Mouse (Mus musculus) thymus, postnatal 4 days (tissue): ENCODE measurements around the gene Zfp963.
"Not testable (repeated sequence)": the region's sequence is repeated elsewhere in the genome, so short reads cannot be mapped to it uniquely, and the experiment has no call there.

Source experiments
- DNase-seq: peaks from one replicate; pipeline ENCODE4 v3.0.0; 2021

Gene Zfp963

GRCm38 (mm10) chr8:69735495-69735894 lies 14.3 kb downstream of the Zfp963 start:
- DNase-seq, result no peak

GRCm38 (mm10) chr8:69717232-69717580 lies 32.6 kb downstream of the Zfp963 start:
- no peak for DNase-seq

- DNase-seq, result peak; percentile 94
These were observed 33.2 kb downstream of the Zfp963 start for GRCm38 (mm10) chr8:69716403-69717231.

- no peak for DNase-seq
These were observed 34.4 kb downstream of the Zfp963 start for GRCm38 (mm10) chr8:69715366-69715765.

GRCm38 (mm10) chr8:69713516-69713915 lies 36.3 kb downstream of the Zfp963 start:
- DNase-seq, result no peak

- DNase-seq, result not testable (repeated sequence)
These were observed 39.1 kb downstream of the Zfp963 start, which contains the start of gene Zfp869 for GRCm38 (mm10) chr8:69710624-69711023. Gene Zfp869, minus strand, starts transcription at chr8:69710724.

GRCm38 (mm10) chr8:69701810-69702209 lies 48.0 kb downstream of the Zfp963 start:
- DNase-seq, result peak; percentile 43
